Mouse (Mus musculus) urinary bladder, adult 18-20 months (tissue): ENCODE results near the gene Aff3.

Experiments used
- DNase-seq, 2 experiments: peaks; one replicate each; pipeline ENCODE4 v3.0.0; 2022; ENCODE audit warnings: low spot score in 2 of 2, mixed read lengths in 2 of 2

Gene Aff3

GRCm38 (mm10) chr1:38288716-38289115 lies 376.0 kb downstream of the Aff3 start:
- DNase-seq: no peak

GRCm38 (mm10) chr1:38286551-38286950 lies 378.2 kb downstream of the Aff3 start:
- no peak for DNase-seq

- DNase-seq: no peak
Observed at GRCm38 (mm10) chr1:38280549-38280948, 384.2 kb downstream of the Aff3 start.

- no peak for DNase-seq
Observed at GRCm38 (mm10) chr1:38271312-38271711, 393.4 kb downstream of the Aff3 start.

- DNase-seq: no peak
Observed at GRCm38 (mm10) chr1:38268246-38269042, 396.3 kb downstream of the Aff3 start.

GRCm38 (mm10) chr1:38263251-38263650 lies 401.5 kb downstream of the Aff3 start:
- DNase-seq: no peak

- peak in 1 of 2 experiments; percentile 40 for DNase-seq
Observed at GRCm38 (mm10) chr1:38262362-38263154, 402.2 kb downstream of the Aff3 start.

GRCm38 (mm10) chr1:38261076-38261475 lies 403.7 kb downstream of the Aff3 start:
- no peak for DNase-seq

GRCm38 (mm10) chr1:38259541-38260338 lies 405.0 kb downstream of the Aff3 start:
- DNase-seq: no peak

GRCm38 (mm10) chr1:38254426-38254825 lies 410.3 kb downstream of the Aff3 start:
- DNase-seq: no peak

GRCm38 (mm10) chr1:38252766-38253079 lies 412.0 kb downstream of the Aff3 start:
- DNase-seq: no peak

- DNase-seq: no peak
Observed at GRCm38 (mm10) chr1:38252031-38252765, 412.6 kb downstream of the Aff3 start.

- DNase-seq: no peak
Observed at GRCm38 (mm10) chr1:38251448-38251847, 413.3 kb downstream of the Aff3 start.

GRCm38 (mm10) chr1:38250246-38250645 lies 414.5 kb downstream of the Aff3 start:
- no peak for DNase-seq

- DNase-seq: no peak
Observed at GRCm38 (mm10) chr1:38249561-38249960, 415.2 kb downstream of the Aff3 start.

- no peak for DNase-seq
Observed at GRCm38 (mm10) chr1:38248027-38248426, 416.7 kb downstream of the Aff3 start.

- peak in 1 of 2 experiments; percentile 27 for DNase-seq
Observed at GRCm38 (mm10) chr1:38242559-38242958, 422.2 kb downstream of the Aff3 start.

- peak in 1 of 2 experiments; percentile 13 for DNase-seq
Observed at GRCm38 (mm10) chr1:38241801-38242200, 423.0 kb downstream of the Aff3 start.

GRCm38 (mm10) chr1:38241221-38241666 lies 423.5 kb downstream of the Aff3 start:
- DNase-seq: no peak

GRCm38 (mm10) chr1:38240438-38241220 lies 424.1 kb downstream of the Aff3 start:
- no peak for DNase-seq

- DNase-seq: no peak
Observed at GRCm38 (mm10) chr1:38239516-38239915, 425.2 kb downstream of the Aff3 start.
